Mouse (Mus musculus) limb, embryonic 11.5 days (tissue): ENCODE data around the gene Spink4. TPM values are rescaled to one million over a fixed set of nuclear protein-coding genes. Genes with fewer than 3 reads are reported as not detected.
A peak's percentile ranks its signal among the peaks of the same experiment; 100 is the strongest.

Experiments used
- ATAC-seq: fragments of 200-750 bp; cut with Nextera tagmentation; 2 replicates; pipeline ENCODE4 v1.8.0; 2017; ENCODE audit warnings: low read depth; ENCODE audit not compliant: insufficient number of reproducible peaks, low FRiP score, low TSS enrichment
- DNase-seq: peaks from one replicate; pipeline ENCODE4 v3.0.0-alpha.2; 2015; ENCODE audit warnings: low spot score
- H3K27ac ChIP-seq: fragments of 300-500 bp; sonication (generic); replicated peaks from 2 replicates; pipeline ENCODE4 v1.5.1; 2014; ENCODE audit warnings: low read depth, mild to moderate bottlenecking, low read length
- H3K27me3 ChIP-seq: fragments of 300-500 bp; sonication (generic); 2 replicates; pipeline ENCODE4 v1.6.1; 2014; ENCODE audit warnings: mild to moderate bottlenecking, low read length, mixed read lengths; ENCODE audit not compliant: control insufficient read depth, insufficient read depth
- H3K36me3 ChIP-seq: fragments of 300-500 bp; sonication (generic); 2 replicates; pipeline ENCODE4 v1.6.1; 2014; ENCODE audit warnings: mild to moderate bottlenecking, low read length, moderate library complexity, mixed read lengths; ENCODE audit not compliant: control insufficient read depth, insufficient read depth
- H3K4me1 ChIP-seq: fragments of 300-500 bp; sonication (generic); 2 replicates; pipeline ENCODE4 v1.6.1; 2014; ENCODE audit warnings: low read length, mixed read lengths; ENCODE audit not compliant: control insufficient read depth, insufficient read depth
- H3K4me2 ChIP-seq: fragments of 300-500 bp; sonication (generic); 2 replicates; pipeline ENCODE4 v1.6.1; 2014; ENCODE audit warnings: low read depth, mild to moderate bottlenecking, moderate library complexity; ENCODE audit not compliant: severe bottlenecking
- H3K4me3 ChIP-seq: fragments of 300-500 bp; sonication (generic); 2 replicates; pipeline ENCODE4 v1.5.1; 2014; ENCODE audit warnings: low read depth, low read length
- H3K9ac ChIP-seq: fragments of 300-500 bp; sonication (generic); 2 replicates; pipeline ENCODE4 v1.6.1; 2014; ENCODE audit warnings: mild to moderate bottlenecking, low read length
- H3K9me3 ChIP-seq: fragments of 300-500 bp; sonication (generic); 2 replicates; pipeline ENCODE4 v1.6.1; 2016; ENCODE audit warnings: low read length; ENCODE audit not compliant: control insufficient read depth
- WGBS: fragments of 180-500 bp; shearing (Covaris S2); extraction: QIAGEN DNeasy Blood & Tissue Kit; methylation state at CpG from one replicate; pipeline ENCODE4 v1.1.7; 2014; 5-methylcytosine and 5-hydroxymethylcytosine counted together
- polyA plus RNA-seq: library from polyadenylated mRNA; unstranded; fragments of >200 nt; fragmentation: Nextera tagmentation; extraction: Ambion mirVana; gene quantifications from 2 replicates; pipeline ENCODE4 v1.2.1, GENCODE M21; 2014

Gene Spink4
- polyA plus RNA-seq, 1 experiment from 2014 or later = not detected

DNA sequence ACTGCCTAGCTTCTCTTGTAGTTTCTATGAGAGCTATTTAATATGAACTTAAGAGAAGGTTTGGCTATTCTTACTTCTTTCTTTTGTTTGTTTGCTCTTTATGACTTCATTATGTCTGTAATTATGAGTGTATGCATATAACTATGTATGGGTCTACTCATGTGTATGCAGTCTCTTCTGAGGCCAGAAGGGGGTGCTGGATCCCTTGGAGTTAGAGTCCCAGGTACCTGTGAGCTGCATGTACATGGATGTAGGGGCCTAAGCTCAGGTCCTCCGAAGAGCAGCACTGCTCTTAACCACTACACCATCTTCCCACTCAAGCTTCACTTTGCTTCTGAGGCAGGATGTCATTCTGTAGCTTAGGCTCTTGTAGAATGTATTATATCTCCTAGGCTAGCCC, 33.7 kb downstream of the Spink4 start:
- no peak overlapping the region for H3K4me3 ChIP-seq
- WGBS = 96% methylated on average over 1 of the region's 1 CpGs
- no peaks in the 10 kb centered on the region for H3K27me3 ChIP-seq
- DNase-seq (no peak), ATAC-seq (no peak)
- no peak overlapping the region for H3K27ac ChIP-seq
- no peaks in the 10 kb centered on the region for H3K4me1 ChIP-seq
- H3K9ac ChIP-seq = no peak overlapping the region
- H3K4me2 ChIP-seq = no peak overlapping the region
- no peaks in the 10 kb centered on the region for H3K9me3 ChIP-seq
- H3K36me3 ChIP-seq = peaks cover 17% of the 10 kb centered on the region; the same call in 1 of the 2 replicates

DNA sequence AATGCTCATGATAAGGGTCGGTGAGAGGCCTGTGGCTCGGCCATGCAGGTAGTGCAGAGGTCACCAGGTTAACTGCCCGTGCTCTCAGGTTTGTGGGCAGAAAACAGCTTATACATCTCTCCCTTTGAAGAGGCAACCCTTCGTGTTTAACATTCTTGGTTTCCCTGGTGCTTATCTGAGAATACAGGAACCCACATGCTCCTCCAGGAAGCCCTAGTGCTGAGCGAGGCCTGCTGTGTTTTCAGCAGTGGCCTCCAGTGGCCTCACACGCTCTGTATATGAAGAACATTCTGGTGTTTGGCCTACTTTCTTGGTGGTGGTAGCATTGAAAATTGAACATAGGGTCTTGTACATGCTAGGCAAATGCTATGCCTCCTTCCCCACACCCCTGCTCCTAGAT, 36.1 kb downstream of the Spink4 start:
- no peaks in the 10 kb centered on the region for H3K4me1 ChIP-seq
- DNase-seq (no peak), ATAC-seq (no peak)
- H3K27ac ChIP-seq = no peak overlapping the region
- WGBS = 93% methylated on average over 6 of the region's 6 CpGs
- H3K36me3 ChIP-seq = peaks cover 30% of the 10 kb centered on the region; the same call in 1 of the 2 replicates
- no peak overlapping the region for H3K4me3 ChIP-seq
- no peak overlapping the region for H3K9ac ChIP-seq
- H3K27me3 ChIP-seq = no peaks in the 10 kb centered on the region
- no peaks in the 10 kb centered on the region; the same call in 1 of the 2 replicates for H3K9me3 ChIP-seq
- no peak overlapping the region for H3K4me2 ChIP-seq

DNA sequence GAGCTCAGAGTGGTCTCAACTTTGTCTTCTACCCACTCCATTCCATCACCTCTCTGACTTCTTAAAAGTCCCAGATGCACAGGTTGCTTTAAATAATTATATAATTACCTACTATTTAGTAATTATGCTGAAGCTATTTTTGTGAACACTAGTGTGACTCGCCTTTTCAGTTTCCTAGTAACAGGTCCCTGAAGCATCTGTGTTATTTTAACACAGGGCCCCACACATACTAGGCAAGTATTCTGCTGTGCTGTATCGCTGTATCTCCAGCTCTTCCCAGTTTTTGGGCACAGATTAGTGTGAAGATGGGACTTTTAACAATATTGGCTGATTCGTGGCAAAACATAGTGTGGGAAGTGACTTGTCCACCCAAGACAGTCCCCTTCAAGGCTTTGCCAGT, 43.7 kb downstream of the Spink4 start:
- 91% methylated on average over 3 of the region's 3 CpGs for WGBS
- ATAC-seq (no peak), DNase-seq (no peak)
- H3K9me3 ChIP-seq = no peaks in the 10 kb centered on the region; the same call in 1 of the 2 replicates
- no peak overlapping the region for H3K4me2 ChIP-seq
- no peak overlapping the region for H3K4me3 ChIP-seq
- H3K27me3 ChIP-seq = no peaks in the 10 kb centered on the region
- no peak overlapping the region for H3K9ac ChIP-seq
- H3K27ac ChIP-seq = no peak overlapping the region
- no peaks in the 10 kb centered on the region for H3K4me1 ChIP-seq
- H3K36me3 ChIP-seq = peaks cover 20% of the 10 kb centered on the region; the same call in 1 of the 2 replicates

DNA sequence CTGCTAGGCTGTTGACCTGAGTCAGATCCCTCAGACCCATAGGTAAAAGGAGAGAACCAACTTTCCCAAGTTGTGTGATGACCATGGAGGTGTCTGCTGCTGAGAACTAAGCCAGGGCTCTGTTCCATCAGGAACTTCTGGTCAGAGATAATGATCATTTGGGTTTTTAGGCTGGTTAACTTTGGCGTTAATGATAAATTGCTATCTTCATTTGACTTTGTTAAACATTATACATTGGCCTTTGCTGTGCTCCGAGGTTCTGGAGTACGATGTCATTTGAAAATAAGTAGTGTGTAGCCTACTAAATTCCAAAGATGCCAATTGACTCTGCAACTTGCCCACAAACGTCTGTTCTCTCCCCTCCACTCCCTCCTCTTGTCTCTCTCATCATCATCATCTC, 49.3 kb downstream of the Spink4 start:
- Histone ChIP-seq H3K27ac (no peak overlapping the region), H3K4me2 (no peak overlapping the region), H3K9me3 (no peaks in the 10 kb centered on the region), H3K36me3 (peaks cover 2% of the 10 kb centered on the region; the same call in 1 of the 2 replicates), H3K4me3 (no peak overlapping the region), H3K27me3 (no peaks in the 10 kb centered on the region), H3K9ac (no peak overlapping the region), H3K4me1 (peaks cover 4% of the 10 kb centered on the region; the same call in 1 of the 2 replicates)
- WGBS = 81% methylated on average over 4 of the region's 4 CpGs
- DNase-seq (no peak), ATAC-seq (no peak)

DNA sequence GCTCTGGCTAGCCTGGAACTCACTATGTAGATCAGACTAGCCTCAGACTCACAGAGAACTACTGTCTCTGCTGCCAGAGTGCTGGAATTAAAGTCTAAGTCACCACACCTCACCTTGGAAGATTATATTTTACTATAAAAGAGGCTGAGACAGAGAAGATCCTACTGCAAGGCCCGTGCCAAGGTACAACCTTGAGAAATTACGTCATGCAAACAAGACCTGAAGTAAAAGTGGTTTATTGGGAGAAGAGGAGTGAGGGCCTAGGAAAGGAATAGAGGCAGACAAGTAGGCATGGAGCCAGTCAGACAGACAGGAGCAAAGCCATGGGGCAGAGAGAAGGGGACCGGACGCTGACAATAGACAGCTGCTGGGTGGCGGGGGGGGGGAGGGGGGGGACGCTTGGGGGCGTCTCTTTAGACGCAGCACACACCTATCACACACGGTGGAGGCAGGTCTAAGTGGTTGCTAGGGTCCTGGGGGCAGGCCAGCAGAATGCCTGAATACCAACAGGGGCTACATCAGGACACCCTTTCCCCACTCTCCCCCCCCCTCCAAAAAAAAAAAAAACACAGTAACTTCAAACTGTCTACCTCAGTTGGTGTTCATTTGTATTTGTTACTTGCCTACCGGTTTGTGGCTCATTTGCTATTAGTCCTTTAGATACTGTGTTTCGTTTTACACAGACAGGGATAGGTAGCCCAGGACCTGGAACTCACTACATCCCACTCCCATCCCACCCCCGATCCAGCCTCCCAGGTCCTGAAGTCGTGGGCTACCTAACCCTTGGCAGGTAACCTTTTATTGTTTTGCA, 50.1 kb downstream of the Spink4 start:
- Histone ChIP-seq H3K4me1 (peaks cover 4% of the 10 kb centered on the region; the same call in 1 of the 2 replicates), H3K4me3 (peak overlapping the region; percentile 86), H3K9ac (peak overlapping the region; percentile 75), H3K27me3 (no peaks in the 10 kb centered on the region), H3K4me2 (peak overlapping the region; percentile 56), H3K36me3 (peaks cover 2% of the 10 kb centered on the region; the same call in 1 of the 2 replicates), H3K9me3 (no peaks in the 10 kb centered on the region), H3K27ac (peak overlapping the region; percentile 57)
- 15% methylated on average over 11 of the region's 13 CpGs for WGBS
- DNase-seq (peak; percentile 24), ATAC-seq (peak; percentile 33; the same call in 1 of the 2 replicates)

DNA sequence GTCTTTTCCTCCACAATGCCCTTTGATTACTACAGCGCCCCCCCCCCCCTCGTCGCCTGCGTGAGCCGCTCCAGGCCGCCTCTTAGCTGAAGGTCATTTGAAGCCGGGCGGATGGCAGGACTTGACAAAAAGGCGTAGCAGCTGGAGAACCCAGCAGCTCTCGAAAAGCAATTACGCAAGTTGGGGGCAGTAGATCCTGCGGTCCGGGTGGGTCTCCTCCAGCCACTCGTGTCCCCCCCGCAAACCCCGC, 50.7 kb downstream of the Spink4 start:
- no peak for ATAC-seq
- peak overlapping the region; percentile 75 for H3K9ac ChIP-seq

DNA sequence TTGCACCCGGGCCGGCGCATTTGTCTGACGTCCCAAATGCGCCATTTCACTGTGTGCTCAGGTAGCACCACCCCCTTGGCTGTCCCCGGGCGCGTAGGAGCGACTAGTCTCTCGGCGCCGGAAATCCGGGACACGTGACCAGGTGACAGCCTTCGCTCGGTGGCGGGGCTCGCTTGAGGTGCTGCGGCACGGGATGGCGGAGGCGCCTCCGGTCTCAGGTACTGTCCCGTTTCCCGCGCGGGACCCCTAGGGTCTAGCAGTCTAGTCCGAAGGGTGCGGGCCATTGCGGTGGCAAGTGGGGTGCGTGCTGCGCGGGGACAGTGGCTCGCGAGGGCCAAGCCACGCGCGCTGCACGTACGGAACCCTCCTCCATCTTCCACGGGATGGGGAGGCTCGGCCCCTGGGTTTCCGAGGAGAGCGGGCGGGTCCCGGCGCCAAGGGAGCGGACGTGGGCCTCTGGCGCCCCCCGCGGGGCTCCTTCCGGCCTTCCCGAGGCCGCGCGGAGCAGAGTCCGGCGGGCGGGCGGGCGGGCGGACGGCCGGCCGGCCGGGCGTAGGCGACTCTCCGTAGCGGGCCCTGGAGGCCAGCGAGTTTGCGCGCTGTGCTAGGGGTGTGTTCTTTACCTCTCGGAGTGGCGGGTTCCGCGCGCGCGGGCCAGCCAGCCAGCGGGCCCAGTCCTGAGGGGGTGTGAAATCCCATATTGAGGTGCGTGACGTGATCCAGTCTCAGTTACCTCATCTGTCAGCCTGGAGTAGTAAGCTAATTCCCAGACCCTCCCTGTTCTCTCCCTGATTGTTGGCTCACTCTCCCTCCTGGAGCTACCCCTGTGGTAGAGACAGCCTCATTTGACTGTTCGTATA, 51.2 kb downstream of the Spink4 start, which contains the start of gene Nfx1:
Gene Nfx1 (plus strand): TSS at position 65 of the 860 bp plus-strand sequence.
- peak within 1 kb of the TSS; percentile 86 for H3K4me3 ChIP-seq
- H3K9me3 ChIP-seq = no peaks in the 10 kb centered on the region
- peak within 1 kb of the TSS; percentile 75 for H3K9ac ChIP-seq
- DNase-seq (peak; percentile 97), ATAC-seq (peak; percentile 97)
- peaks cover 4% of the 10 kb centered on the region; the same call in 1 of the 2 replicates for H3K4me1 ChIP-seq
- H3K4me2 ChIP-seq = peak within 1 kb of the TSS; percentile 56
- H3K27me3 ChIP-seq = no peaks in the 10 kb centered on the region
- WGBS = under 1% methylated on average over 81 of the region's 85 CpGs
- peak within 1 kb of the TSS; percentile 57 for H3K27ac ChIP-seq
- no peaks in the 10 kb centered on the region; the same call in 1 of the 2 replicates for H3K36me3 ChIP-seq

More for the DNA sequence above, 50.7 kb downstream of the Spink4 start:
- Histone ChIP-seq H3K4me1 (peaks cover 4% of the 10 kb centered on the region; the same call in 1 of the 2 replicates), H3K4me3 (peak overlapping the region; percentile 86), H3K36me3 (peaks cover under 1% of the 10 kb centered on the region; the same call in 1 of the 2 replicates), H3K27ac (peak overlapping the region; percentile 57), H3K27me3 (no peaks in the 10 kb centered on the region), H3K9me3 (no peaks in the 10 kb centered on the region), H3K4me2 (peak overlapping the region; percentile 56)
- no peak for DNase-seq
- under 1% methylated on average over 16 of the region's 16 CpGs for WGBS

DNA sequence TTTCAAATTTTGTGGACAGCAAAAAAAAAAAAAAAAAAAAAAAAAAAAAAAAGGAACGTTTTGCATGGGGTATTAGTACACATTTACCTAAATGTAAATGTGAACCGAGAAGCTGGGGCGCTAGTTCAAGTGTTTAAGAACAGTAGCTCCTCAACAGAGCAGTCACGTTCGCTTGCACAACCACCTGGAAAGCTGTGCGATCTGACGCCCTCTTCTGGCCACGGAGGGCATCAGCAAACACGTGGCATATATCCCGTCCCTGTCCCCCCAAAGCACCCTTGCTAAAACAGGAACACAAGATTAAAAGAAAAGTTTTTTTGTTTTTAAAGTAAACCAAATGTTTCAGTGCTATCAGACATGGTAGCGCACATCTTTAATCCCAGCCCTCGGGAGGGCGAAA, 51.9 kb downstream of the Spink4 start:
- peaks cover under 1% of the 10 kb centered on the region; the same call in 1 of the 2 replicates for H3K36me3 ChIP-seq
- ATAC-seq = no peak
- peaks cover 4% of the 10 kb centered on the region; the same call in 1 of the 2 replicates for H3K4me1 ChIP-seq
- no peak overlapping the region for H3K27ac ChIP-seq
- peak; percentile 65 for DNase-seq
- H3K4me3 ChIP-seq = peak overlapping the region; percentile 86
- H3K27me3 ChIP-seq = no peaks in the 10 kb centered on the region
- H3K9ac ChIP-seq = no peak overlapping the region
- H3K4me2 ChIP-seq = peak overlapping the region; percentile 56
- no peaks in the 10 kb centered on the region for H3K9me3 ChIP-seq
- 25% methylated on average over 13 of the region's 13 CpGs for WGBS
